Mouse (Mus musculus): Measurements from ENCODE around the gene Gm44965. TPM values are rescaled to one million over a fixed set of nuclear protein-coding genes. Genes with fewer than 3 reads are reported as not detected.
A peak's percentile ranks its signal among the peaks of the same experiment; 100 is the strongest.
"Not testable (repeated sequence)": the region's sequence is repeated elsewhere in the genome, so short reads cannot be mapped to it uniquely, and the experiment has no call there.

Gene Gm44965
- polyA plus RNA-seq, 1 experiment = not detected

DNA sequence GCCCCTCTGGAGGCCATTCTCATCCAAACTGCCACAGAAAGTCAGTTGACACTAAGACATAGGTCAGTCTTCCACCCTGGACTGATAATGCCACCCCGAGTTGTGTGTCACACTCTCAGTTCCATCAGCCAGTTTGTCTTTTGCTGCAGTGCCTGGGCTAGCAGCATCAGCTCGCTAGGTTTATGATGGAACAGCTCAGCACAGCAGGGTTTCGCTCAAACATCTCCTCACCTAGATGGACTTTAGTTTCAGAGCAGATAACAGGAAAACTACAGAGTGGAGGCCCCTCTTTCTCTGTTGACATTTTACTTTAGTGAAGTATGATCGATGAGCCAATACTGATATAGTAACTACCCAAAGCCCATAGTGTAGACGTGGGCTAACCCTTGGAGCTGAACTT lies 21.0 kb downstream of the Gm44965 start:
- WGBS = 92% methylated on average over 5 of the region's 5 CpGs
- no peak for DNase-seq (ENCODE audit: low read depth, low spot score)

DNA sequence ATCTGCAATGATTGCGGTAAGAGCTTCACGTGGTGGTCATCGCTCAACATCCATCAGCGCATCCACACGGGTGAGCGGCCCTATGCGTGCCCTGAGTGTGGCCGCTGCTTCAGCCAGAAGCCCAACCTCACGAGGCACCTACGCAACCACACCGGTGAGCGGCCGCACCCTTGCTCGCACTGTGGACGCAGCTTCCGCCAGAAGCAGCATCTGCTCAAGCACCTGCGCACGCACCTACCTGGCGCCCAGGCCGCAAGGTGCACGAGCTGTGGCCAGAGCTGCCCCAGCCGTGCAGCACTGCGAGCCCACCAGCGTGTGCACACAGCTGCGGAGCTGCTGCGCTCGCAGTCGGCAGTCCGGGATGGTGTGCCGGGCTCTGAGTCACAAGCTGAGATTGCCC lies 26.3 kb downstream of the Gm44965 start:
- 96% methylated on average over 30 of the region's 30 CpGs for WGBS
- DNase-seq (ENCODE audit: low read depth, low spot score) = no peak

DNA sequence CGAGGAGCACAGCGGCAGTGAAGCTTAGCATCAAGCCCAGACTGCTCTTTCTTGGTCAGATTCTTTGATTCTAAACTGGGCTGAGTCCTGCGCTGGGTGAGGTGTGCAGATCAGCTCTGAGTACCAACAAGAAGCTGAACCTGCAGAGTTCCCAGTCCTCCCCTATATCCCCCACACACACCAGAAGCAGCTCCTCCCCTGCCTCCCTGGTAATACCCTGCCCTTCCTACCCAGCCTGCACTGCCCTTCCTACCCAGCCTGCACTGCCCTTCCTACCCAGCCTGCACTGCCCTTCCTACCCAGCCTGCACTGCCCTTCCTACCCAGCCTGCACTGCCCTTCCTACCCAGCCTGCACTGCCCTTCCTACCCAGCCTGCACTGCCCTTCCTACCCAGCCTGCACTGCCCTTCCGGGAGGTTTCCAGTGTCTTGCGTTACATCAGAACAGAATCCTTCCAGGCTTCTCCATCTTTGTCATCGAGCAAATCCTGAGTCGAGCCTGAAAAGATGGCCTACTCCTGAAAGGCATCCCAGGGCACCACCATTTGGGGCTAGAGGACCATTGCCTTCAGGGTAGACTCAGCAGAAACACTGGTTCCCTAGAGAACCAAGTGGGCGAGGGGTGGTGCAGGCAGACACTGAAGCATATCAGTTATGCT lies 28.6 kb downstream of the Gm44965 start:
- 91% methylated on average over 8 of the region's 8 CpGs for WGBS
- not testable (repeated sequence) for DNase-seq (ENCODE audit: low read depth, low spot score)

DNA sequence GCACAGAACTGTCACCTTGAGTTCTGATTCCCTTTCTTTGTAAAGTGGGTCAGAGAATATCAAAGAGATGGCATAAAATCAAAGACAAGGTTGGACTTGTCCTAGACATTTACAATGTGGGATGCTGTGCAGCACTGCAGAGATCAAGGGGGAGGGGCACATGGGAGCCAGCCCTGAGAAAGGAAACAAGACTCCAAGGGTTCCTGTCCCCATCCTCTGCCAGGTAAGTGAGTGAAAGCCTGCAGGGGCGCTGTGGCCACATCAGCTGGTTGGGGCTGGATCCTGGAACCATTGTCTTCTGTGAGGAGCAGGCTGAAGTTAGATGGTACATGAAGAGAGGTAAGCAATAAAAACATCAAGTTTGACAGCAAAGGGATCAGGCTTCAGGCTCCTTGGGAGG lies 29.7 kb downstream of the Gm44965 start:
- DNase-seq (ENCODE audit: low read depth, low spot score) = no peak
- 63% methylated on average over 1 of the region's 1 CpGs for WGBS

DNA sequence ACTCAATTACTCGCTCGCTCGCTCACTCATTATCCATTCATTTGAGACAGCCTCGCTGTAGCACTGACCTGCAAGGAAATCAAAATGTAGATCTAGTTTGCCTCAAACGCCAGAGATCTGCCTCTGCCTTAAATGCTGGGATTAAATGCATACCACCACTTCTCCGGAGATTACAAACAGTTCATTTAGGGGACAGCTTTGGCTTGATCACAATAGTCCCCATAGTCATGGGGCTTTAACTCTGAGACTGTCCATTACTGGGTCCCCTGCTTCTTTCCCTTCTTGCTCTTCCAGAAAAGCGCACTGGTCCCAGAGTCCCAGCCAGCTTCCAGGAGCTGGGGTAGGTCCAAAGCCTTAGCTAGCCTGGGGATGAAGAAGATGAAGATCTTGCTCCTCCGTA lies 32.7 kb downstream of the Gm44965 start, which contains the start of gene AI854703:
AI854703 (plus strand) TSS at position 301 of the 400 bp plus-strand sequence.
- 43% methylated on average over 8 of the region's 8 CpGs for WGBS
- no peak for DNase-seq (ENCODE audit: low read depth, low spot score)

DNA sequence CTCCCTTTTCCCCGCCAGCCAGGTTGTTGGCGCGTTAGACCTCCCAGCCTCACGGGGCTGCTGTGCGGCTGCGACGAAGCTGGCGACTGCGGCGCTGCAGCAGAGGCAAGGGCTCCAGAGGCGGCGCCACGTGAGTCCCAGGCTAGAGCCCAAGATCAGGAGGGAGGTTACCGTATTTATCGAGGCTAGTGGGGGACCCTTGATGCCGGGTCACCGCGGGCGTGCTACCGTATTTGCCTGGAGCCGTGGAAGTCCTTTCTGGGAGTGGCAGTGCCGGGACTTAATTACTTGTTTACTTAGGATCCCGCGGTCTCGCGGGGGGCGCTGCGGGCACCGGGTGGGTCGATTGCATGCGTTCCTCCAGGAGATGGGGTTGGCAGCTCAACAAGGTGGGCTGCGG lies 33.2 kb downstream of the Gm44965 start:
- WGBS = under 1% methylated on average over 32 of the region's 32 CpGs
- no peak for DNase-seq (ENCODE audit: low read depth, low spot score)

DNA sequence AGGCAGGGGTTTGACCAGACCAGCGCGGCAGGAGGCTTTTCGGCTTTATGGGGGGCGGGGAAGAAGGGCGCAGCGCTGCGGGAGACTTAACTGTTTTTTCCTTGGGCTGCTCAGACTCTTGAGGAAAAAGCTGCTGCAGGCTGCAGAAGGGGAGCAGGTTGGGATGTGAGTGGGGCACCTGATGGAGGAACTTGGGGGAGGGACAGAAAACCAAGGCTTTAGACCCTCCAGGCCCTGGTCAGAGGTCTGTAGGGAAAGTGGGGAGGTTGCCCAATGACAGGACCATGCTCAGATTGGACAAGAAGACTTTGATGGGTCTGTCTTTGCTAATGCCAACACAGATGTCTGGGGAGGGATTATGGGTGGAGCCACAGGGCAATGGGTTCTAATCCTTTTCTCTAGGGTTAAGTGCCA lies 33.8 kb downstream of the Gm44965 start:
- no peak for DNase-seq (ENCODE audit: low read depth, low spot score)
- WGBS = 10% methylated on average over 7 of the region's 7 CpGs

DNA sequence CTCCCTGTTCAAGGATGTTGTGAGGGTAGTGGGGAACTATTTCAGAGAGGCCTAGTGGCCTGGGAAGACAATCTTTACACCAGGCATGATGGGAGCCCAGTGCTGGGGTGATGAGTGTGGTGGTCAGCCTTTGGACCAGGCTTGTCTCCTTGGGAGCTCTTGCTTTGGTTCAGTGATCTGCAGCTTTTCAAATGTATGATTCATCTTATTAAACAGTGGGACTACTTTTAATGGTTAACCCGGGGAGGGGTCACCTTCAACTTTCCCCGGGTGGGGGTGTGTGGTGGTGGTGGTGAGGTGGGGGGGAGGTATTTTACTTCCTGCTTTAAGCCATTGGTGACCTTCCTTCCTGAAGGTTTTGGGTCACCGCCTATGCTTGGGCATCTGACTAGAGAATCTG lies 34.6 kb downstream of the Gm44965 start:
- WGBS = 53% methylated on average over 3 of the region's 3 CpGs

DNA sequence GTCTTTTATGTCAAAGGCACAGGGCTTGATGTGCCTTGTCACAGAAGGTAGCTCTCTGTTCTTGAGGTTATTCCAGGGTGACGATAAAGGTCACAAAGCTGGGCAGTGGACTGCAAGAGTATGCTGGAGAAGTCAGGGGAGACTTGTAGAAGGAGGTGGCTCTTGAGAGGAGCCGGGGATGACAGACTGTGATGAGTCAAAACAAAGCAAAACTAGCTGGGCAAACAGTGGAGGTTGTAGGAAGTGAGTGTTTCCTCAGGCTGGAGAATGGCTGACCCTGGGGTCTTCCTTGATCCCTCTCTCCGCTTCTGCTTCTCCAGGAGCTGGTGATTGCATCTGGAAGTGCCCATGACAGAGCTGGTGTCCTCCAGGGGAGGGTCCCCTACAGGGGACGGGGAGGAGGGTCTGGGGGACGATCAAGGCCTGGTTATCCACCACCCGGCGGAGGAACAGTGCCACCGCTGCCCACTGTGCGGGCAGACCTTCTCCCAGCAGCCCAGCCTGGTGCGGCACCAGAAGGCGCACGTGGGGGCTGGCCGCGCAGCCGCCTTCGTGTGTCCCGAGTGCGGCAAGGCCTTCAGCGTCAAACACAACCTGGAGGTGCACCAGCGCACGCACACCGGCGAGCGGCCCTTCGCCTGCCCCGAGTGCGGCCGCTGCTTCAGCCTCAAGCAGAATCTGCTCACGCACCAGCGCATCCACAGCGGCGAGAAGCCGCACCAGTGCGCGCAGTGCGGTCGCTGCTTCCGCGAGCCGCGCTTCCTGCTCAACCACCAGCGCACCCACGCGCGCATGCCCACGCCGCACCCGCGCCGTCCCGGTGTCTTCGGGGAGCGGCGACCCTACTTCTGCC lies 35.3 kb downstream of the Gm44965 start:
- no peak for DNase-seq (ENCODE audit: low read depth, low spot score)
- 13% methylated on average over 54 of the region's 54 CpGs for WGBS

More for the DNA sequence above, 34.6 kb downstream of the Gm44965 start:
- no peak for DNase-seq (ENCODE audit: low read depth, low spot score)

DNA sequence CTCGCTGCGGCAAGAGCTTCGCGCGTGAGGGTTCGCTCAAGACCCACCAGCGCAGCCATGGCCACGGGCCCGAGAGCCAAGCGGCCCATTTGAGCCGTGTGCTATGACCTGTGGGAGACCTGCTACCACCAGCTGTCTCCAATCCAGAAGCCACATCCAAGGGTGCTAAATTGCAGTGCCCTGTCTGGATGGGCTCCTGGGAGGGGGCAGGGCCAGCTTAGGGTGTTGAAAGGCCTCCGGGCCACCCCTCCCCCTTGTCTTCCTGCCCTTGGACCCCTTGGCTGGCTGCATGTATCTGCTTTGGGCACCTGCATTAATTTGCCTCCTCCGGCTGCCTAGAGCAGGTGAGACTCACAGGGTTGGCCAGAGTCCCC lies 35.9 kb downstream of the Gm44965 start:
- 21% methylated on average over 13 of the region's 13 CpGs for WGBS
- no peak for DNase-seq (ENCODE audit: low read depth, low spot score)

DNA sequence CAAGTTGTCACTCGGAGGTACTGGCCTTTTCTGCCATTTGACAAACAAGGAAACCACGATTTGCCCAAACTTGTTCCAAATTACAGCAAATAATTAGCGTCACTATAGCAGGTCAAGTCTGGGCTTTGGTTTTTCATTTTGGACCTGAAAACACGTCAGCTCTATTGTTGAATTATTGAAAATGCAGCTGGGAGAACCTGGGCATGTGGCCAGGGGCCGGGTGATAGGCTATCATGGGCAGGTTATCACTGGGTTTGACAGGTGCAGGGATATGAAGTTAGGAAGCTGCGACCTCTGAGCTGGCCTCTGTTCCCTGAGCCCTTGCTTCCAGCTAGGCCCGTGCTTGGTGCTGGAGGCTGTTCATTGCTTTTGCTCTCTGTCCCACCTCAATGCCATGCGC lies 37.1 kb downstream of the Gm44965 start:
- WGBS = 70% methylated on average over 8 of the region's 8 CpGs
- DNase-seq (ENCODE audit: low read depth, low spot score) = no peak

DNA sequence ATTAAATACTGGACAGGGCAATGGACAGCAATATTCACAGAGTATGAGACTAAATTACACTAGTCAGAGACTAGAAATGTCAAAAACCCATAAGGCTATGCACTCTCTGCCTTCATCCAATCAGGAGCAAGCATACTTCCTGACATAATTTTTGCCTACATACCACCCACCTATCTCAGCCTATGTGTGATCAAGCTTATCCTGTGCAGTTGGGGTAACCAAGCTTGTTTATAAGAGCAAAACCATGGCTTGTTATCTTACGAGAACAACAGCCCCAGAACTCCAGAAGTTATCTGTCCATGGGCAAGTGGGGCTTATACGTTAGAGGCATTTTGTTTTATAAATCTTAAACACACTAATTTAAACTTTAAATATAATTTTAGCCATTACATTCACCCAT lies 41.4 kb downstream of the Gm44965 start:
- WGBS = 89% methylated on average over 2 of the region's 2 CpGs
- no peak for DNase-seq (ENCODE audit: low read depth, low spot score)

DNA sequence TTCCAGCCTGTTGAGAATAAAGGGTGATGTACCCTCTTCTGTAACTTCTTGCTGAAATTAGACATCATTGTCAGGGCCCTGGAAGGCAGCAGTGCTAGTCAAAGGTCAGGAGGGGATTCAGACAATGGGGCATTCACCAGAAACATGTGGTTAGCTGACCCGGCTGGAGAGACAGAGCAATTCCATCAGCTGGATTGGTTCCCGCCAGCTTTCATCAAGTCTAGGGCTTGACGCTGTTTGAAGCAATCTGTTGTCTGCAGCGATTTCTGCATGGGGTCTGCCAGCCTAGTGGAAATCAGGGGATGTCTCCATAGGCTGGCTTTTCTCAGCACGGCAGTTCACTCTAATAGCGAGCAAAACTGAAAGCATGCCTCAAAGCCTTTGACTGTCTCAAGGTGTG lies 42.8 kb downstream of the Gm44965 start:
- DNase-seq (ENCODE audit: low read depth, low spot score) = no peak

DNA sequence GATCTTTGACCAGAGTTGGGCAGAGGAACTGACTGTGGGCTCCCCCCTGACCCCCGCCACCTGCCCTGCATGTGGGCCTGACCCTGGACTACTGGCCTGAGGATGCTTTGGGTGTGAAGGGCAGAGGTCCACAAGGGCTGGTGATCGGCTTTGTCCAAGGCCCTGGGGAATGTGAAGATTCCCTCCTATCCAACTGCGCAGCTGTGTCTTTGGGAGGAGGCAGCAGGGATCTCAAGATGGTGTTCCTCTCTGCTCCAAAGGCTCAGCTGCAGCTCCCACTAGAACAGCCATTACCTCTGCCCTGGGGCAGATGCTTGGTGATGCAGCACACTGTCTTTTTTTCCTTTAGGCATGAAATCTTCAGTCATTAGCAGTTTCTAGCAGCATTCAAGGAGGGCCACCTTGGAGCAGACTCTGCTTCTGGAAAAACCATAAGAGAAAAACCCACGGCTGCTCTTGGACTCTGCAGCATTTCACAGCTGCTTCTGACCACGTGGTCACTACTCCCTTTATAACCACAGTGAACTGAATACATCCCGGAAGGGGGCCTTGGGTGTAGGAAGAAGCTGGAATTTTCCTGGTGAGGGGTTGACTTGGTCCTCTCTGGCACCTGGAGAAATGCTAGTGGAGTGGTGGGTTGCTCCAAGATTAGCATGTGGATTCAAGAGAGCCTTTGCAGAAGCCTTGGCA lies 44.2 kb downstream of the Gm44965 start:
- 64% methylated on average over 6 of the region's 6 CpGs for WGBS
- DNase-seq (ENCODE audit: low read depth, low spot score) = no peak

More for the DNA sequence above, 42.8 kb downstream of the Gm44965 start:
- 86% methylated on average over 6 of the region's 6 CpGs for WGBS

DNA sequence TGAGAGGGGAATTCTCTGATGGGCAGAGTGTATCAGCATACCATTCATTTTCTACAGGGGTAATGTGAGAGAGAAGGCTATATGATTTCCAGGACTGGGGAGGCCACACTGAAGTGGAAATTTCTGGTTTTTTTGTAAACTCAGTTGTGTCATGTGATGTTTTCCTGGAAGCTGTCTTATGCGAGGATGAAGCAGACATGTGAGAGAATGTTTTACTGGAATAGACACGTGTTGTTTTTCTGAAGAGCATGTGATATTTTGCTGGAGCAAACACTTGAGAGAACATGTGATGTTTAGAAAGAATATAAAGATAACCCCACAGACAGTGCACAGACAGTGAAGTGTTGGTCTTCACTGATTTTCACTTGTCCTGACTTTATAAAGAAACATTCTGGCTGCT lies 44.8 kb downstream of the Gm44965 start:
- DNase-seq (ENCODE audit: low read depth, low spot score) = no peak
- WGBS = 58% methylated on average over 2 of the region's 2 CpGs

DNA sequence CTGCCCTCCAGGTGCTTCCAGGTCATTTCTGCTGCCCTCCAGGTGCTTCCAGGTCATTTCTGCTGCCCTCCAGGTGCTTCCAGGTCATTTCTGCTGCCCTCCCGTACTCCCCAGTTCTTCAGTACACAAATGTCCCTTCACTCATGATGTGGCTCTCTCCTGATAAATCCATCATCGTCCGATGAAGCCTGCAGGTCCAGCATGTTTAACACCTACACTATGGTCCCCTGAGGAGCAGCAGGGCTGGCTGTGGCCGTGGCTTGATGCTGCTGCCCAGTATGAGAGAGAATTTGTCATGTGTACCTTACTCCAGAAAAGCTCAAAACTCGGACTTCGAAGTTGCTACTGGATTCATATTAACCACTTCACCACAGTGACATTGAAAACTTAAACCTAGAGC lies 47.6 kb downstream of the Gm44965 start:
- DNase-seq (ENCODE audit: low read depth, low spot score) = no peak
- 70% methylated on average over 6 of the region's 6 CpGs for WGBS

DNA sequence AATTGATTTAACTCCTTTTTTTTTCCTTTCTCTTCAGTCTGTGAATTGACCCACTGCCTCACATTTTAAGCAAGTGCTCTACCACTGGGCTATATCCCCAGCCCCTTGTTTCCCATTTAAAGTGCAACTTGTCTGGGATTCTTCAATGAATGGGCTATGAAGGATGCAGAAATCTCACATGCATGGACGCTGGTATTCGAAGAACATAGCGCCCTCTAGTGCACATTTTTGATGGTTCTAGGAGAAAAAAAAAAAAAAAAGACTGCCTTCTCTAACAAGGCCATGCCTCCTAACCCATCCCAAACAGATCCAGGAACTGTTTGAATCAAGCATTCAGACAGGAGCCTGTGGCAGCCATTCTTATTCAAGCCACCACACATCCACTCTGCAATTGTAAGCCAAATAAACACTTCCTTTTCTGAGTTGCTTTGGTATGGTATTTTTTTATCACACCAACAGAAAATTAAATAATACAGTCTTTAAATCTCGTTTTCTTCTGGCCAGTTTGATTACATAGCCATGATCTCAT lies 49.1 kb downstream of the Gm44965 start:
- peak; percentile 59 for DNase-seq (ENCODE audit: low read depth, low spot score)
- WGBS = 17% methylated on average over 4 of the region's 4 CpGs

DNA sequence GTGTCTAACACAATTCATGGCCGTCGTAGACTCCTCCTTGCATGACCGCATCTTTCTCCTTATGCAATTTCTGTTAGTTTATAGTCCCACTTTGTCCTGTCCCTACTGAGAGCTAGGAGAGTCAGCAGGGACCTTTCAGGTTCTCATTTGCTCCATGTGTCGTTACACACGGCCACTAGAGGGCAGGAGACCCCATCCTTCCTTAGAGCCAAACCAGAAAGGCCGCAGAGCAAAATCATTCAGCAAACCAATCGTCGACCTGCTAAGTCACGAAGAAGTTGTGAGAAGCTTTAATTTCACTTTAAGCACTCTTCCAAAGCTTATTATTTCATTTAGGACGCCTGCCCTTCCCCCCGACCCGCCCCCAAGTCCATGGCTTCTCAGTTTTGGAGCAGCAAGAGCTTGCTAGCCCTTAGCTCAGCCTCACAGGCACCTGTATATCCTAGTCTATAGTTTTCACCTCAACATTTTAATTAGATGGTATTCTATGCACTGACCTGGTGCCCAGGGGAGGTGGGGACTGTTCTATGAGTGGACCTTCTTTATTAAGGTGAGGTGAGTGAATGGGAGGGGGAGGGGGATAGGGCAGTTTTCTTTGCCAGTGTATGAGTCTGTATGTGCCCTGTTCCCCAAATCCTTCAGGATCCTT lies 52.0 kb downstream of the Gm44965 start:
- DNase-seq (ENCODE audit: low read depth, low spot score) = no peak
- 4% methylated on average over 12 of the region's 12 CpGs for WGBS

DNA sequence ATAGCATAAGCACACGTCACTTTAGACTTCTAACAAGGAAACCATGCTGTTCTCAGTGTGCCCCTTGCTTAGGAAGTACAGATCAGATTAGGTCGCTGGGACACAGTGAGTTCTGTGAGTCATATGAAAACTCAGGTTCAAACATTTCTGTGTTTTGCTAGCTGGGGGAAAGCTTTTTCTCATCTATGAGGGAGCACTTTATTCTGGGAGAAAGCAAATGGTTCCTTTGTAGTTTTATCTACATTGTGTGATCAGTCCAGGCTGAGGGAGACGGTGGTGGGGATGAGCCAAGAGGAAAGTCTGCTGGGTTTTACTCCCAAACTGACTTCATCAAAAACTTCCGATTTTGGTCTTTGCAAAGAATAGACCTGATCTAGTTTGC lies 52.6 kb downstream of the Gm44965 start:
- WGBS = 85% methylated on average over 4 of the region's 4 CpGs

DNA sequence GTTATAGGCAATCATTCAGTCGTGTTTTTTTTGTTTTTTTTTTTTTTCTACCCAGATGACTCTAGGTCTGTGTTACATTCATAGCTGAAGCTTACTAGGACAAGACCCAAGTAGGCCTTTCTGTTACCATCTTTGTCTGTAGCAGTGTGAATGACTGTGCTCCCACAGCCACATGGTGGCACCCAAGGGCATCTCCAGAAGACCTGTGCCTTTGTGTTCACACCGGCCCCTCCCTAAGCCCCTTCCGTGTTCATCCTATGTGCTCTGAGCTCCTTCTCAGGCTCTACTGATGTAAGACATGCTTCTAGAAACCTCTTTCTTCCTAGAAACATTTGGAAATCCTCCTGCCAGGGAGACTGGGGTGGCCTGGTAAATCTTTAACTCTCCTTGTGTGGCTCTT lies 53.3 kb downstream of the Gm44965 start, which contains the start of gene Gimap8:
Gimap8 (plus strand) TSS at position 240 of the 400 bp plus-strand sequence.
- no peak for DNase-seq (ENCODE audit: low read depth, low spot score)
- WGBS = 11% methylated on average over 3 of the region's 3 CpGs

More for the DNA sequence above, 52.6 kb downstream of the Gm44965 start:
- no peak for DNase-seq (ENCODE audit: low read depth, low spot score)

All from large intestine, adult 2 months (tissue).